Mouse (Mus musculus): Measurements from ENCODE around the gene Cct6b.

GRCm38 (mm10) chr11:82746138-82746537, 18.0 kb downstream of the Cct6b start:
- TF ChIP-seq EP300 (optimal IDR thresholded peaks at IDR 0.05) (no peak), CTCF (IDR thresholded peaks at IDR 0.05; ENCODE audit: low read depth) (peak; percentile 73)

Data from stomach, postnatal 0 days (tissue).